Mouse (Mus musculus): Measurements from ENCODE around the gene Krtap1-5.
"Not testable (repeated sequence)": the region's sequence is repeated elsewhere in the genome, so short reads cannot be mapped to it uniquely, and the experiment has no call there.

Krtap1-5 gene

GRCm38 (mm10) chr11:99580636-99581035, at the start of gene Krtap1-5:
Krtap1-5 (minus strand) TSS chr11:99581016.
- DNase-seq (ENCODE audit: low spot score in 2 of 2): no peak

GRCm38 (mm10) chr11:99628138-99628537, 47.3 kb upstream of the Krtap1-5 start, which contains the start of gene Krtap4-1:
Krtap4-1 (minus strand) TSS chr11:99628238.
- DNase-seq (ENCODE audit: low spot score in 2 of 2): no peak

- DNase-seq (ENCODE audit: low spot score in 2 of 2): no peak
Measured at GRCm38 (mm10) chr11:99620335-99620734, 39.5 kb upstream of the Krtap1-5 start, which contains the start of gene Gm11562. Gm11562 (minus strand) TSS chr11:99620435.

GRCm38 (mm10) chr11:99614796-99615363, 34.1 kb upstream of the Krtap1-5 start, which contains the start of gene Krtap2-4:
Krtap2-4 (minus strand) TSS chr11:99614846.
- no peak for DNase-seq (ENCODE audit: low spot score in 2 of 2)

GRCm38 (mm10) chr11:99610089-99610488, 29.3 kb upstream of the Krtap1-5 start, which contains the start of gene Gm11937:
Gm11937 (minus strand) TSS chr11:99610189.
- DNase-seq (ENCODE audit: low spot score in 2 of 2): not testable (repeated sequence)

GRCm38 (mm10) chr11:99609126-99609525, 28.3 kb upstream of the Krtap1-5 start:
- DNase-seq (ENCODE audit: low spot score in 2 of 2): no peak

GRCm38 (mm10) chr11:99603208-99603607, 22.4 kb upstream of the Krtap1-5 start, which contains the start of gene Gm11938:
Gm11938 (minus strand) TSS chr11:99603308.
- not testable (repeated sequence) for DNase-seq (ENCODE audit: low spot score in 2 of 2)

- DNase-seq (ENCODE audit: low spot score in 2 of 2): not testable (repeated sequence)
Measured at GRCm38 (mm10) chr11:99597742-99598141, 16.9 kb upstream of the Krtap1-5 start, which contains the start of gene Krtap9-3. Krtap9-3 (minus strand) TSS chr11:99598105.

- DNase-seq (ENCODE audit: low spot score in 2 of 2): no peak
Measured at GRCm38 (mm10) chr11:99590981-99591380, 10.2 kb upstream of the Krtap1-5 start, which contains the start of gene Krtap1-3. Krtap1-3 (minus strand) TSS chr11:99591339.

- no peak for DNase-seq (ENCODE audit: low spot score in 2 of 2)
Measured at GRCm38 (mm10) chr11:99585096-99585495, 4.3 kb upstream of the Krtap1-5 start.

GRCm38 (mm10) chr11:99583245-99583704, 2.5 kb upstream of the Krtap1-5 start, which contains the start of gene Krtap1-4:
Krtap1-4 (minus strand) TSS chr11:99583654.
- DNase-seq (ENCODE audit: low spot score in 2 of 2): no peak

GRCm38 (mm10) chr11:99581564-99581963, 748 bp upstream of the Krtap1-5 start:
- DNase-seq (ENCODE audit: low spot score in 2 of 2): no peak

- DNase-seq (ENCODE audit: low spot score in 2 of 2): no peak
Measured at GRCm38 (mm10) chr11:99581051-99581450, 235 bp upstream of the Krtap1-5 start.

GRCm38 (mm10) chr11:99574106-99574505, 6.7 kb downstream of the Krtap1-5 start:
- peak; percentile 63 to 78 for DNase-seq (ENCODE audit: low spot score in 2 of 2)

GRCm38 (mm10) chr11:99573164-99573563, 7.7 kb downstream of the Krtap1-5 start:
- no peak for DNase-seq (ENCODE audit: low spot score in 2 of 2)

GRCm38 (mm10) chr11:99566530-99566929, 14.3 kb downstream of the Krtap1-5 start, which contains the start of gene Krtap3-1:
Krtap3-1 (minus strand) TSS chr11:99566630.
- DNase-seq (ENCODE audit: low spot score in 2 of 2): no peak

GRCm38 (mm10) chr11:99562580-99562979, 18.2 kb downstream of the Krtap1-5 start:
- DNase-seq (ENCODE audit: low spot score in 2 of 2): no peak

GRCm38 (mm10) chr11:99559366-99559765, 21.4 kb downstream of the Krtap1-5 start, which contains the start of gene Gm11939:
Gm11939 (minus strand) TSS chr11:99559466.
- DNase-seq (ENCODE audit: low spot score in 2 of 2): no peak

- no peak for DNase-seq (ENCODE audit: low spot score in 2 of 2)
Measured at GRCm38 (mm10) chr11:99557976-99558745, 22.7 kb downstream of the Krtap1-5 start.

GRCm38 (mm10) chr11:99556753-99557152, 24.1 kb downstream of the Krtap1-5 start, which contains the start of gene Krtap3-2:
Krtap3-2 (minus strand) TSS chr11:99556853.
- no peak for DNase-seq (ENCODE audit: low spot score in 2 of 2)

- no peak for DNase-seq (ENCODE audit: low spot score in 2 of 2)
Measured at GRCm38 (mm10) chr11:99556195-99556594, 24.6 kb downstream of the Krtap1-5 start.

- no peak for DNase-seq (ENCODE audit: low spot score in 2 of 2)
Measured at GRCm38 (mm10) chr11:99550765-99551164, 30.1 kb downstream of the Krtap1-5 start, which contains the start of gene Krtap3-3. Krtap3-3 (minus strand) TSS chr11:99550865.
